ENCODE assay signal across 8 mouse cellular contexts in genomic region chrX:151046777-151047430, GRCm38 (mm10). TPM values are rescaled to one million over a fixed set of nuclear protein-coding genes. Genes with fewer than 3 reads are reported as not detected.
DNase-seq lines count a peak whose midpoint lies in the region; ATAC-seq and TF ChIP-seq lines count a peak whose summit lies in the region.

No protein-coding gene starts in this region.

- in situ Hi-C loops in CH12.LX (cut with MboI; ENCODE audit: low pct_ligation_motif_present, low pct_unique_long_range_greater_than_20kb, low sequenced_read_pairs), result no loop called here

- no peaks in the 10 kb centered on the region for H3K27me3 ChIP-seq in CH12.LX (replicated peaks)
- no peaks in the 10 kb centered on the region for H3K27me3 ChIP-seq in forebrain, embryonic 16.5 days (replicated peaks; ENCODE audit: control insufficient read depth, insufficient read depth, low read length)
- H3K27me3 ChIP-seq in liver, postnatal 0 days (ENCODE audit: insufficient read depth, low read length), result peaks cover 3% of the 10 kb centered on the region; the same call in 1 of the 2 replicates
- no peaks in the 10 kb centered on the region for H3K27me3 ChIP-seq in neural tube, embryonic 15.5 days (replicated peaks)

- no peaks in the 10 kb centered on the region for H3K9me3 ChIP-seq in CH12.LX (replicated peaks; ENCODE audit: low read length)
- no peaks in the 10 kb centered on the region for H3K9me3 ChIP-seq in forebrain, embryonic 16.5 days (ENCODE audit: control insufficient read depth, low read length)
- H3K9me3 ChIP-seq in liver, postnatal 0 days (ENCODE audit: low read length), result no peaks in the 10 kb centered on the region
- no peaks in the 10 kb centered on the region for H3K9me3 ChIP-seq in neural tube, embryonic 15.5 days (replicated peaks)

- peak overlapping the region; percentile 79 for H3K4me2 ChIP-seq in CH12.LX (ENCODE audit: insufficient read depth, low read depth, poor library complexity, severe bottlenecking)
- H3K4me2 ChIP-seq in forebrain, embryonic 16.5 days (ENCODE audit: low read length), result peak overlapping the region; percentile 56
- H3K4me2 ChIP-seq in liver, postnatal 0 days (ENCODE audit: low read depth, low read length), result peak overlapping the region; percentile 72
- peak overlapping the region; percentile 64 for H3K4me2 ChIP-seq in neural tube, embryonic 15.5 days

- H3K9ac ChIP-seq in CH12.LX (ENCODE audit: insufficient read depth, low read depth), result peak overlapping the region; percentile 79
- H3K9ac ChIP-seq in forebrain, embryonic 16.5 days (replicated peaks; ENCODE audit: low read depth, low read length), result peak overlapping the region; percentile 62
- H3K9ac ChIP-seq in liver, postnatal 0 days (replicated peaks), result peak overlapping the region; percentile 61
- peak overlapping the region; percentile 73 for H3K9ac ChIP-seq in neural tube, embryonic 15.5 days (replicated peaks)

- H3K4me1 ChIP-seq in CH12.LX (ENCODE audit: control insufficient read depth in 1 of 2, insufficient read depth in 2 of 2), result no peaks in the 10 kb centered on the region; a peak in 1 of 4 replicates
- peaks cover 20% of the 10 kb centered on the region for H3K4me1 ChIP-seq in forebrain, embryonic 16.5 days (replicated peaks; ENCODE audit: control insufficient read depth, insufficient read depth, low read length)
- H3K4me1 ChIP-seq in liver, postnatal 0 days (ENCODE audit: insufficient read depth), result no peaks in the 10 kb centered on the region
- peaks cover 25% of the 10 kb centered on the region for H3K4me1 ChIP-seq in neural tube, embryonic 15.5 days

- no peaks in the 10 kb centered on the region for H3K79me2 ChIP-seq in CH12.LX (replicated peaks; ENCODE audit: control insufficient read depth, extremely low read depth, insufficient read depth, poor library complexity, severe bottlenecking)

- TF ChIP-seq RAD21 in CH12.LX (IDR thresholded peaks at IDR 0.05; ENCODE audit: low read depth, low read length), result no peak

- H3K4me3 ChIP-seq in CH12.LX (replicated peaks in 1 of 3; ENCODE audit: low read depth in 2 of 3, low read length in 2 of 3, poor library complexity in 1 of 3), result peak overlapping the region; percentile 45 to 75 (median 53)
- H3K4me3 ChIP-seq in forebrain, embryonic 16.5 days (replicated peaks; ENCODE audit: low read length), result peak overlapping the region; percentile 57
- peak overlapping the region; percentile 60 for H3K4me3 ChIP-seq in liver, postnatal 0 days (ENCODE audit: low read depth, low read length)
- H3K4me3 ChIP-seq in neural tube, embryonic 15.5 days (replicated peaks), result peak overlapping the region; percentile 62

- peak; percentile 22; the same call in 1 of the 2 replicates for TF ChIP-seq POLR2A in CH12.LX (IDR thresholded peaks at IDR 0.05; ENCODE audit: low read depth, low read length)

- H3K36me3 ChIP-seq in CH12.LX (replicated peaks in 1 of 2; ENCODE audit: control insufficient read depth in 1 of 2, insufficient read depth in 1 of 2, low read length in 1 of 2), result no peaks in the 10 kb centered on the region
- no peaks in the 10 kb centered on the region for H3K36me3 ChIP-seq in forebrain, embryonic 16.5 days (ENCODE audit: control insufficient read depth, insufficient read depth)
- no peaks in the 10 kb centered on the region for H3K36me3 ChIP-seq in liver, postnatal 0 days (replicated peaks; ENCODE audit: insufficient read depth, low read length)
- H3K36me3 ChIP-seq in neural tube, embryonic 15.5 days, result no peaks in the 10 kb centered on the region

- H3K27ac ChIP-seq in CH12.LX (ENCODE audit: insufficient read depth, low read depth), result no peak overlapping the region
- peak overlapping the region; percentile 92 for H3K27ac ChIP-seq in forebrain, embryonic 16.5 days (ENCODE audit: low read length)
- peak overlapping the region; percentile 39; the same call in 1 of the 2 replicates for H3K27ac ChIP-seq in liver, postnatal 0 days (ENCODE audit: low read depth)
- H3K27ac ChIP-seq in neural tube, embryonic 15.5 days (replicated peaks), result peak overlapping the region; percentile 94

- dilution Hi-C loops in CH12.LX (cut with MboI; ENCODE audit: extremely low pct_ligation_motif_present, extremely low pct_unique_long_range_greater_than_20kb, low sequenced_read_pairs), result no loop called here

- no peak for TF ChIP-seq CTCF in CH12.LX (conservative IDR thresholded peaks at IDR 0.05 in 1 of 2, IDR thresholded peaks at IDR 0.05 in 1 of 2; ENCODE audit: low read depth in 2 of 2, low read length in 2 of 2)
- no peak for TF ChIP-seq CTCF in liver, postnatal 0 days (IDR thresholded peaks at IDR 0.05; ENCODE audit: low read depth)

- TF ChIP-seq EP300 in CH12.LX (IDR thresholded peaks at IDR 0.05; ENCODE audit: low read length), result no peak
- TF ChIP-seq EP300 in liver, postnatal 0 days (IDR thresholded peaks at IDR 0.05; ENCODE audit: low read depth), result no peak

- DNase-seq in CH12.LX (ENCODE audit: extremely low read depth), result peak; percentile 56
- DNase-seq in cerebellum, adult 11 months, result peak; percentile 87
- peak; percentile 70 for DNase-seq in heart, postnatal 25 days (ENCODE audit: low spot score)
- peak; percentile 76 for DNase-seq in layer of hippocampus, adult 11-12 months (ENCODE audit: low spot score)
- peak; percentile 78 for DNase-seq in liver, postnatal 0 days
- DNase-seq in thymus, adult 18-20 months, result peak; percentile 9 to 22

- 28% methylated on average over 37 of the region's 62 CpGs for WGBS in forebrain, embryonic 16.5 days
- WGBS in liver, postnatal 0 days (ENCODE audit: insufficient replicate concordance), result 22% methylated on average over 19 of the region's 62 CpGs
- WGBS in neural tube, embryonic 15.5 days, result 30% methylated on average over 45 of the region's 62 CpGs

- peak; percentile 91 for ATAC-seq in forebrain, embryonic 16.5 days
- peak; percentile 79 for ATAC-seq in liver, postnatal 0 days
- peak; percentile 92 for ATAC-seq in neural tube, embryonic 15.5 days (ENCODE audit: low FRiP score)

- intact Hi-C loops in heart, postnatal 25 days (cut with DNase I), result no loop called here

TF ChIP-seq in CH12.LX, 34 proteins besides CTCF, POLR2A, EP300 and RAD21:
- TF ChIP-seq RCOR1 (conservative IDR thresholded peaks at IDR 0.05; ENCODE audit: low read depth, low read length), result no peak
- no peak for TF ChIP-seq TBP (conservative IDR thresholded peaks at IDR 0.05; ENCODE audit: low read depth, low read length)
- TF ChIP-seq JUND (conservative IDR thresholded peaks at IDR 0.05; ENCODE audit: low read depth, low read length), result no peak
- no peak for TF ChIP-seq USF1 (IDR thresholded peaks at IDR 0.05; ENCODE audit: low read depth, low read length)
- no peak for TF ChIP-seq MAX (IDR thresholded peaks at IDR 0.05; ENCODE audit: low read length)
- no peak for TF ChIP-seq ZNF384 (IDR thresholded peaks at IDR 0.05; ENCODE audit: low read depth, low read length)
- TF ChIP-seq UBTF (IDR thresholded peaks at IDR 0.05; ENCODE audit: low read depth, low read length), result no peak
- TF ChIP-seq CHD1 (IDR thresholded peaks at IDR 0.05; ENCODE audit: low read depth, low read length), result no peak
- TF ChIP-seq JUN (IDR thresholded peaks at IDR 0.05; ENCODE audit: insufficient read depth, low read depth, low read length), result no peak
- TF ChIP-seq GABPA (IDR thresholded peaks at IDR 0.05; ENCODE audit: insufficient replicate concordance, low read depth, low read length), result no peak
- no peak for TF ChIP-seq MAFK (IDR thresholded peaks at IDR 0.05; ENCODE audit: insufficient replicate concordance, low read length)
- no peak for TF ChIP-seq MXI1 (IDR thresholded peaks at IDR 0.05; ENCODE audit: low read depth, low read length)
- no peak for TF ChIP-seq ZMIZ1 (IDR thresholded peaks at IDR 0.05; ENCODE audit: low read depth, low read length)
- no peak for TF ChIP-seq ZKSCAN1 (IDR thresholded peaks at IDR 0.05; ENCODE audit: borderline replicate concordance, low read depth, low read length)
- TF ChIP-seq PAX5 (IDR thresholded peaks at IDR 0.05; ENCODE audit: low read length), result no peak
- TF ChIP-seq BHLHE40 (IDR thresholded peaks at IDR 0.05; ENCODE audit: low read depth, low read length), result no peak

RNA-seq across cellular contexts. Expression of gene Fgd1, which starts 1.0 kb away (rescaled TPM):
- 1.8 and 2.2 TPM in 2 replicates for total RNA-seq in CH12.LX (2012; rRNA removed)
- total RNA-seq in CH12.LX (2014; rRNA removed), result 0.32 and 0.68 TPM in 2 replicates
- 1.1 and 2.2 TPM in 2 replicates for polyA plus RNA-seq in CH12.LX (2012; ENCODE audit: insufficient read length, low read depth)
- 10.0 and 10.9 TPM in 2 replicates for polyA plus RNA-seq in forebrain, embryonic 16.5 days (2015; fragmentation: Nextera tagmentation; extraction: Ambion mirVana)
- 10 to 100 TPM in 1 of 2 experiments, 1 to 10 TPM in 1; 9.2 to 10.9 TPM for total RNA-seq in heart, postnatal 25 days (2021)
- 0.86 and 1.1 TPM in 2 replicates for polyA plus RNA-seq in liver, postnatal 0 days (2015; fragmentation: Nextera tagmentation; extraction: Ambion mirVana)
- 13.3 and 15.1 TPM in 2 replicates for polyA plus RNA-seq in neural tube, embryonic 15.5 days (2015; fragmentation: Nextera tagmentation; extraction: Ambion mirVana)

RNA-seq across cellular contexts. Expression of gene Gnl3l, which starts 29.8 kb away (rescaled TPM):
- total RNA-seq in CH12.LX (2012; rRNA removed), result 32.3 and 41.0 TPM in 2 replicates
- 63.8 and 66.2 TPM in 2 replicates for total RNA-seq in CH12.LX (2014; rRNA removed)
- polyA plus RNA-seq in CH12.LX (2012; ENCODE audit: insufficient read length, low read depth), result 38.4 and 39.9 TPM in 2 replicates
- 60.3 and 66.9 TPM in 2 replicates for polyA plus RNA-seq in forebrain, embryonic 16.5 days (2015; fragmentation: Nextera tagmentation; extraction: Ambion mirVana)
- total RNA-seq in heart, postnatal 25 days (2021), result 10 to 100 TPM; 34.9 to 40.3 TPM
- 5.4 and 7.0 TPM in 2 replicates for polyA plus RNA-seq in liver, postnatal 0 days (2015; fragmentation: Nextera tagmentation; extraction: Ambion mirVana)
- polyA plus RNA-seq in neural tube, embryonic 15.5 days (2015; fragmentation: Nextera tagmentation; extraction: Ambion mirVana), result 71.3 and 82.0 TPM in 2 replicates

RNA-seq across cellular contexts. Expression of gene Tsr2, which starts 49.4 kb away (rescaled TPM):
- 15.8 and 31.5 TPM in 2 replicates for total RNA-seq in CH12.LX (2012; rRNA removed)
- total RNA-seq in CH12.LX (2014; rRNA removed), result 43.9 and 44.5 TPM in 2 replicates
- polyA plus RNA-seq in CH12.LX (2012; ENCODE audit: insufficient read length, low read depth), result 77.8 and 82.0 TPM in 2 replicates
- 36.0 and 38.3 TPM in 2 replicates for polyA plus RNA-seq in forebrain, embryonic 16.5 days (2015; fragmentation: Nextera tagmentation; extraction: Ambion mirVana)
- 10 to 100 TPM; 10.1 to 10.6 TPM for total RNA-seq in heart, postnatal 25 days (2021)
- 9.4 and 9.9 TPM in 2 replicates for polyA plus RNA-seq in liver, postnatal 0 days (2015; fragmentation: Nextera tagmentation; extraction: Ambion mirVana)
- 37.5 and 39.7 TPM in 2 replicates for polyA plus RNA-seq in neural tube, embryonic 15.5 days (2015; fragmentation: Nextera tagmentation; extraction: Ambion mirVana)

Comparison
In these comparisons a context has a peak if more than half of its experiments do, and no peak if none do; other contexts are left out.
1. DNase-seq: peak in every context shown above with its lines; median percentile 87 in cerebellum, adult 11 months; 78 in liver, postnatal 0 days; 76 in layer of hippocampus, adult 11-12 months; 70 in heart, postnatal 25 days; 56 in CH12.LX; 16 in thymus, adult 18-20 months.